Mouse (Mus musculus): ENCODE data around the gene Rab11fip4. TPM values are rescaled to one million over a fixed set of nuclear protein-coding genes. Genes with fewer than 3 reads are reported as not detected.
"Not testable (repeated sequence)": the region's sequence is repeated elsewhere in the genome, so short reads cannot be mapped to it uniquely, and the experiment has no call there.

Gene Rab11fip4
- polyA plus RNA-seq, 1 experiment from 2014 or later = 16.3 TPM

GRCm38 (mm10) chr11:79696390-79697307 is 105.6 kb downstream of the Rab11fip4 start:
- WGBS = 65% methylated on average over 19 of the region's 19 CpGs
- no peaks in the 10 kb centered on the region for H3K9me3 ChIP-seq
- peaks cover 48% of the 10 kb centered on the region for H3K36me3 ChIP-seq (replicated peaks)
- peak overlapping the region; percentile 44; the same call in 1 of the 2 replicates for H3K27ac ChIP-seq (replicated peaks)
- H3K4me1 ChIP-seq = peaks cover 22% of the 10 kb centered on the region
- no peaks in the 10 kb centered on the region for H3K27me3 ChIP-seq (replicated peaks; ENCODE audit: low read depth, poor library complexity, severe bottlenecking)
- DNase-seq (ENCODE audit: low spot score) = no peak
- no peak overlapping the region for H3K4me3 ChIP-seq

- WGBS = 87% methylated on average over 5 of the region's 5 CpGs
- H3K27ac ChIP-seq (replicated peaks) = no peak overlapping the region
- H3K27me3 ChIP-seq (replicated peaks; ENCODE audit: low read depth, poor library complexity, severe bottlenecking) = no peaks in the 10 kb centered on the region
- H3K4me1 ChIP-seq = peaks cover 37% of the 10 kb centered on the region
- H3K36me3 ChIP-seq (replicated peaks) = peaks cover 34% of the 10 kb centered on the region
- H3K4me3 ChIP-seq = no peak overlapping the region
- no peak for DNase-seq (ENCODE audit: low spot score)
- no peaks in the 10 kb centered on the region for H3K9me3 ChIP-seq
Observed at GRCm38 (mm10) chr11:79698071-79698470, 107.1 kb downstream of the Rab11fip4 start.

- H3K27me3 ChIP-seq (replicated peaks; ENCODE audit: low read depth, poor library complexity, severe bottlenecking); H3K27ac ChIP-seq (replicated peaks); H3K9me3 ChIP-seq; H3K4me3 ChIP-seq; DNase-seq (ENCODE audit: low spot score): not testable (repeated sequence)
- Histone ChIP-seq H3K36me3 (replicated peaks) (peaks cover 29% of the 10 kb centered on the region), H3K4me1 (peaks cover 41% of the 10 kb centered on the region)
- 92% methylated on average over 4 of the region's 4 CpGs for WGBS
Observed at GRCm38 (mm10) chr11:79698542-79698941, 107.5 kb downstream of the Rab11fip4 start.

DNA sequence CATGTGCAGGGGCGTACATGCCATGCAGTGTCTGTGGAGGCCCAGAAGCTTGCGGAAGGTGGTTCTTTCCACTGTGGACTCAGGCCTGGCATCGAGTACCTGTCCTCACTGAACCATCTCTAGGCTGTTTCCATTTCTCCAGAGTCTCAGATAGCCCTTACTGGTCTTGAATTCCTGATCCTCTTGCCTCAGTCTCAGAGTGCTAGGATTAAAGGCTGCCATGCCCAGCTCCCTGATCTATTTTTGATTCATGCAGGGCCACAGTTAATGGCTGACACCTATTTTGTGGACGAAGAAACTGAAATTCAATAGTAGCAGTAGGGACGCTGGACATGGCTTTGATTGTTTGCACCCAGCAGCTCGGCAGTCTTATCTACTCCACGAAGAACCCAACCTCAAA is 110.5 kb downstream of the Rab11fip4 start:
- peaks cover 57% of the 10 kb centered on the region for H3K4me1 ChIP-seq
- WGBS = 91% methylated on average over 7 of the region's 7 CpGs
- no peak overlapping the region for H3K4me3 ChIP-seq
- peaks cover 19% of the 10 kb centered on the region for H3K36me3 ChIP-seq (replicated peaks)
- H3K9me3 ChIP-seq = no peaks in the 10 kb centered on the region
- H3K27ac ChIP-seq (replicated peaks) = peak overlapping the region; percentile 40; the same call in 1 of the 2 replicates
- peaks cover 5% of the 10 kb centered on the region; the same call in 1 of the 2 replicates for H3K27me3 ChIP-seq (replicated peaks; ENCODE audit: low read depth, poor library complexity, severe bottlenecking)
- DNase-seq (ENCODE audit: low spot score) = no peak

DNA sequence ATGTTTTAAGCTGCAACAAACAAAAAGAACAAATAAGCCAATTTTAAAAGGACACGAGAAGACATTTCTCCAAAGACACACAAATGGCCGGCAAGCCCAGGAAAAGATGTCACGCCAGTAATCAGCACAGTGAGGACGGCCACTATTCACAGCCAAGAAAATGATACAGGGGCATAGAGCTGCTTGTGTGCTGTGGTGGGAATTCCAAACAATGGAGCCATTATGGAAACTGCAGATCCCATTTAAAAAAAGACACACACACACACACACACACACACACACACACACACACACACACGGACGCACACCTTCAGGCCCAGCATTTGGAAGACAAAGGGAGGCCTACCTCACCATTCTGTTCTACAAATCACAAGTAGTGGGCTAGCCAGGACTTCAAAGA is 111.1 kb downstream of the Rab11fip4 start:
- H3K36me3 ChIP-seq (replicated peaks) = peaks cover 19% of the 10 kb centered on the region
- H3K27me3 ChIP-seq (replicated peaks; ENCODE audit: low read depth, poor library complexity, severe bottlenecking) = peaks cover 7% of the 10 kb centered on the region; the same call in 1 of the 2 replicates
- H3K27ac ChIP-seq (replicated peaks) = peak overlapping the region; percentile 40
- no peak overlapping the region for H3K4me3 ChIP-seq
- DNase-seq (ENCODE audit: low spot score) = no peak
- no peaks in the 10 kb centered on the region for H3K9me3 ChIP-seq
- 70% methylated on average over 6 of the region's 6 CpGs for WGBS
- H3K4me1 ChIP-seq = peaks cover 50% of the 10 kb centered on the region

DNA sequence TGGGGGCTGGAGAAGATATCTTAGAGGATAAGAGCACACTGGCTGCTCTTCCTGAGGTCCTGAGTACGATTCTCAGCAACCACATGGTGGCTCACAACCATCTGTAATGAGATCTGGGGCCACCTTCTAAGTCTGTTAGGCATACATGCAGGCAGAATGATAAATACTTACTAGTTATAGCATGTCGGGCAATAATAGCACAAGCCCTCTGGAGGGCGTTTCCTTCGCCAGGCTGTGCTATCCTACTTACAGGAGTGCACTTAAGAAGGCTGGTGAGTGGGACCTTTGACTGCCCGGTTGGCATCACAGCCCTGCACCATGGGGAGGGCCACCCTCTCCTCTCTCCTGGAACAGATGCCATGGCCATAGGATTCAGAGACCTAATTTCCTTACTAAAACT is 112.4 kb downstream of the Rab11fip4 start:
- peak; percentile 59 for DNase-seq (ENCODE audit: low spot score)
- 5% methylated on average over 5 of the region's 5 CpGs for WGBS
- peaks cover 11% of the 10 kb centered on the region; the same call in 1 of the 2 replicates for H3K27me3 ChIP-seq (replicated peaks; ENCODE audit: low read depth, poor library complexity, severe bottlenecking)
- peak overlapping the region; percentile 95 for H3K27ac ChIP-seq (replicated peaks)
- H3K4me1 ChIP-seq = peaks cover 43% of the 10 kb centered on the region
- H3K36me3 ChIP-seq (replicated peaks) = peaks cover 19% of the 10 kb centered on the region
- peak overlapping the region; percentile 66 for H3K4me3 ChIP-seq
- no peaks in the 10 kb centered on the region for H3K9me3 ChIP-seq

DNA sequence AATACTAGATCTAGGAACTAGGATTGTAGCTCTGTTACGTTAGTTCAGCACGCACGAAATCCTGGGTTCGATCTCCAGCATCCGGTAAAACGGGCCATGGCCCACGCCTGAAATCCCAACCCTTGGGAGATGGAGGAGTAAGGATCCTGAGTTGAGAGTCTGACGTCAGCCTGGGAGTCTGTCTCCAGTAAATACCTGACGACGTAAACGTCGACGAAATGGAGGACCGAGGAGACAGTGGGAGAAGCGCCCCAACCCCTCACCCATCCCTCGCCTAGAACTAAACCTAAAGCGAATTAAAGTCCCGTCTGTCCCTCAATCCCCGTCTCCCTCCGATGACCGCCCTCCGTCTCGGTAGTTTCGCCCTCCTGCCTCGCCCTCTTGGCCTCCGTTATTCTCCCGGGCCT is 112.9 kb downstream of the Rab11fip4 start:
- Histone ChIP-seq H3K9me3 (no peaks in the 10 kb centered on the region), H3K4me1 (peaks cover 43% of the 10 kb centered on the region), H3K36me3 (replicated peaks) (peaks cover 19% of the 10 kb centered on the region), H3K27me3 (replicated peaks; ENCODE audit: low read depth, poor library complexity, severe bottlenecking) (peaks cover 15% of the 10 kb centered on the region), H3K27ac (replicated peaks) (peak overlapping the region; percentile 95), H3K4me3 (peak overlapping the region; percentile 66)
- under 1% methylated on average over 27 of the region's 27 CpGs for WGBS
- DNase-seq (ENCODE audit: low spot score) = no peak

DNA sequence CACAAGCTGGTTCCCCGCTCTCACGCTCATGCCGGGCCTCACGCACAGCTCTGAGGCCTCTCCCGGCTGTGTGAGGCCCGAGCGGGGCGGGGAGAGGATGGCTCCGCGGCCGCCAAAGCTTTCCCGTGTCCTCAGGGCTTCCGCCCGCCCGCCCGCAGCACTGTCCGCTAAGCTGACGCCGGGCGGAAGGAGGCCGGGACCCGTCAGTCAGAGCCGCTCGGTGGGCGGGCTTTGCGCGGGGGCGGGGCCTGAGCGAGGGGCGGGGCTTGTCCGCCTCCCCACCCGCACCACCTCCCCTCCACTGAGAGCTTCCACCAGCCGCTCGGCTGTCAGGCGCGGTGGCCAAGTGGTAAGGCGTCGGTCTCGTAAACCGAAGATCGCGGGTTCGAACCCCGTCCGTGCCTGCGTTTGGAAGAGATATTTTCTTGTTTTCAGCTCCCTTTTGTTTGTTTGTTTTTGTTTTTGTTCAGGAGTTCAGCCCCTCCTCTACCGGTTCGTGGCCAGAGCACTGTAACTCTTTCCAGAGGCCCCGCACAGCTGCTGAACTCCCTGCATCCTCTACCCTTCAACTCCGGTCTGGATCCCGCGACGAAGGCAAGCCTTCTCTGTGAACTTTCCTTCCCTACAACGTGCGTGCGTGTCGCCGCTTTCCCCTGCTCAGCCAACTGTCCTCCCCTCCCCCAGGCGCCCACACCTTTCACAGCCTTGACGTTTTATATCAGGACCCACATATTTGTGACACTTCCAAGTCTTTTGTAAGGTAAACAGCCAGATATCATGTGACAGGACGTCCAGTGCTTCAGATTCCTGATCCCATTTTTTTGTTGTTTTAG is 113.5 kb downstream of the Rab11fip4 start:
- Histone ChIP-seq H3K4me1 (peaks cover 43% of the 10 kb centered on the region), H3K27ac (replicated peaks) (peak overlapping the region; percentile 95), H3K36me3 (replicated peaks) (peaks cover 17% of the 10 kb centered on the region), H3K4me3 (peak overlapping the region; percentile 66), H3K9me3 (no peaks in the 10 kb centered on the region), H3K27me3 (replicated peaks; ENCODE audit: low read depth, poor library complexity, severe bottlenecking) (peaks cover 22% of the 10 kb centered on the region)
- peak; percentile 98 for DNase-seq (ENCODE audit: low spot score)
- under 1% methylated on average over 61 of the region's 61 CpGs for WGBS

DNA sequence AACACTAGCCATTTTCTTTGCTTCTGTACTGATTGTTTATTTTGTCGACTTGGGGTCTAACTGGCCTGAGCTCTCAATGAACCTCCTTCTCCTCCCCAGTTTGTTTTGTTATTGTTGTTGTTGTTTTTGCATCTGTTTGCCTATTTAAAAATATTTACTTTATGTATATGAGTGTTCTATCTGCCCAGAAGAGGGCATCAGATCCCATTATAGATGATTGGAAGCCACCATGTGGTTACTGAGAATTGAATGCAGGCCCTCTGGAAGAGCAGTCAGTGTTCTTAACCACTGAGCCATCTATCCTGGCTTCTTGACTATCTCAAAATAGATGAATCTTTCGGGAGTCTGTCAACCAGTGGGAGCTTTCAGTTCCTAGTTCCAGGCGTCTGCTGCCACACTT is 116.1 kb downstream of the Rab11fip4 start:
- Histone ChIP-seq H3K9me3 (no peaks in the 10 kb centered on the region), H3K4me3 (no peak overlapping the region), H3K4me1 (peaks cover 56% of the 10 kb centered on the region), H3K27me3 (replicated peaks; ENCODE audit: low read depth, poor library complexity, severe bottlenecking) (peaks cover 46% of the 10 kb centered on the region), H3K36me3 (replicated peaks) (no peaks in the 10 kb centered on the region; the same call in 1 of the 2 replicates), H3K27ac (replicated peaks) (no peak overlapping the region)
- no peak for DNase-seq (ENCODE audit: low spot score)
- 82% methylated on average over 3 of the region's 3 CpGs for WGBS

DNA sequence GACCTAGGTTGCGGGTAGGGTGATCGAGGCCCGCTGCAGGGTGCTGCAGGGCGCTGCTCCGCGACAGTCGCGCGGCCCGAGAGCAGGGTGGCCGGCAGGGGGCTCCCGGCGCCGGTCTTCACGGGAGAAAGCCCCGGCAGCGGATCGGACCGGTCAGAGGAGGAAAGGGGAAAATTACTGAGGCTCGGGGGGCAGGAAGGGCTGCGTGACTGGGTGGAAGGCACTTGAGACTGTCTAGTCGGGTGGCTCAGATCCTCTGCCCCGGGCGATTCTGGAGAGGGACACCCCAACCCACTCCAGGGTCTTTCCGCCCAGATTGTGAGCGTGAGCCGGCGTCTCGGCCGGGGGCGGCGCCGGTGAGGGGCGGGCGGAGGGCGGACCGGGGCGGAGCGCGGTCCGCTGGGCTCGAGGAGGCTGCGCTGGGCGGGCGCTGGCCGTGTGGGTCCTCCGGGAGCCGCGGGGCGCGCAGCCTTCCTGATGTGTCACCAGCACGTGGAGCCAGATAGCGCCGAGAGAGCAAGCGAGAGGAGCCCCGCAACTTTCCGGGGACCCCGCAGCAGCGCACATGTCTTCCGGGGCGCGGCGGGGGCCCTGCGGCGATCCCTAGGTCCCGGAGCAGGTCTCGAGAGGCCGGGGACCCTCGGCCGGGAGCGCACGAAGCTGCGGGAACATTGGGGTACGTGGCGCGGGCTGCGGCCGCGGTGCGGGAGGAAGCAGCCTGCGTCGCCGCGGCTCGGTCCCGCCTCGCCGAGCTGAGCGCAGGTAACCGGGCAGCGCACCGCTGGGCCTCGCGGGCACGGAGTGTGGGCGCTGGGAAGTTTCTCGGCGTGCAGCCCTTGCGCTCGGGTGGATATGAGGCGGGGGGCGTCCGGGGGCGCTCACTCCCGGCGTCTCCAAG is 120.1 kb downstream of the Rab11fip4 start:
- DNase-seq (ENCODE audit: low spot score) = peak; percentile 89
- Histone ChIP-seq H3K27ac (replicated peaks) (peak overlapping the region; percentile 76), H3K27me3 (replicated peaks; ENCODE audit: low read depth, poor library complexity, severe bottlenecking) (peaks cover 78% of the 10 kb centered on the region)

GRCm38 (mm10) chr11:79711766-79712369 is 120.9 kb downstream of the Rab11fip4 start:
- peak; percentile 59 for DNase-seq (ENCODE audit: low spot score)
- Histone ChIP-seq H3K36me3 (replicated peaks) (no peaks in the 10 kb centered on the region), H3K4me1 (peaks cover 52% of the 10 kb centered on the region), H3K4me3 (peak overlapping the region; percentile 62), H3K9me3 (no peaks in the 10 kb centered on the region), H3K27me3 (replicated peaks; ENCODE audit: low read depth, poor library complexity, severe bottlenecking) (peaks cover 80% of the 10 kb centered on the region), H3K27ac (replicated peaks) (peak overlapping the region; percentile 76)
- 3% methylated on average over 46 of the region's 46 CpGs for WGBS

More for the DNA sequence above, 120.1 kb downstream of the Rab11fip4 start:
- Histone ChIP-seq H3K9me3 (no peaks in the 10 kb centered on the region), H3K36me3 (replicated peaks) (no peaks in the 10 kb centered on the region), H3K4me3 (peak overlapping the region; percentile 62), H3K4me1 (peaks cover 47% of the 10 kb centered on the region)
- WGBS = under 1% methylated on average over 106 of the region's 106 CpGs

Data from embryonic facial prominence, embryonic 10.5 days (tissue).